Mouse (Mus musculus) spleen, postnatal 10 days (tissue): Measurements from ENCODE around the gene H2afz.
"Not testable (repeated sequence)": the region's sequence is repeated elsewhere in the genome, so short reads cannot be mapped to it uniquely, and the experiment has no call there.

Experiments used
- DNase-seq, 2 experiments: peaks; one replicate each; pipeline ENCODE4 v3.0.0; 2021 to 2022; ENCODE audit warnings: low spot score in 2 of 2

H2afz gene

DNA sequence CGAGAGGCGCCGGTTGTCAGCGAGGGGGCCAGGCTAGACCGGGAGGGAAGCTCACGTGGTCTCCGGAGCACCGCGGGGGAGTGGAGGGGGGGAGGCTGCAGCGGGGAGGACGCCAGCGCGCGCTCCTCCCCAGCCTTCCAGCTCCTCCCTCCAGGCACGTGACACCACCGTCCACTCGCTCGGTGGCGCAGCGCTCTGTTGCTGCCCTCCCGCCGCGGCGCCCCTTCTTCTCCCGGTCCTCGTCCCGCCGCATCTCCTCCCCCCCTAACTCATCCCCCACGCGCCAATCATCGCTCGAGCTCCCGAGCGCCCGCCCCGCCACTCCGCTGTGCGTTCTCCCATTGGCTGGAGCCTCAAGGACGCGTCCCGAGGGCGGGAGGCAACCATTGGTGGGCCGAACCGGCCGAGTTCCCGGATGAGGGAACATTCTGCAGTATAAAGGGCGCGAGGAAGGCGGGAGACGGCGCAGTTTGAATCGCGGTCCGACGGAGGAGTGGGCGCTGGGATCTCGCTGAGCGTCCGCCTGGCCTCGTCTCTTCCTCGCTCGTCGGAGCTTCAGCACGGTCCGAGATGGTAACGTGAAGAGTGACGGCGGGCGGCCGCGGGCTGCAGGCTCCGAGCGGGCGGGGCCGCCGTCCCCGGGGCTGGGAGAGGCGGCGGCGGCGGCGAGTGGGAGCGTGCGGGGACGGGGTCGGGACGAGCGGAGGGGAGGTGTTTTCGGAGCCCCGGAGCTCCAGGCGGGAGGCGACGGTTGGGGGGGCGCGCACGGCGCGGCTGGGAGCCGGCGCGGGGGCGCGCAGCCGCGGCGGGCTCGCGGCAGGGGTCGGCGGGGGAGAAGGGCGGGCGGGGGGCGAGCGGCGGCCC, at the start of gene H2afz:
Gene H2afz, plus strand, starts transcription at position 364 of the 864 bp plus-strand sequence.
- DNase-seq, result peak; percentile 96 to 98

DNA sequence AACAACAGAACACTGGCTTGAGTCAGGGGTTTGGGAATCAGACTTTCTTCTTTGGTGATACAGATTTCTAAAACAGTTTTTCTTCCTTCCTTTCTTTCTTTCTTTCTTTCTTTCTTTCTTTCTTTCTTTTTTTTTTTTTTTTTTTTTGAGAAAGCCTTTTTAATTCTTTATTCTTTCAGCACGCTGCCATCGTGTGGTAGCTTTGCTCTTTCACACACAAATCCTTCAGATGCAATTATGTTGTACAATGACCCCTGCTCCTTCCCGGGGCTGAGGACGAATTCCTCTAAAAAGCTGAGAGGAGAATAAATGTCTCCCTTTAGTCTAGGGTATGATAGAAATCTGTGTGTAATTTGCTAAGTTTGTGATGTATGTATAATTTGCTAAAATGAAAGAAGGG, 45.6 kb upstream of the H2afz start:
- DNase-seq, result no peak

DNA sequence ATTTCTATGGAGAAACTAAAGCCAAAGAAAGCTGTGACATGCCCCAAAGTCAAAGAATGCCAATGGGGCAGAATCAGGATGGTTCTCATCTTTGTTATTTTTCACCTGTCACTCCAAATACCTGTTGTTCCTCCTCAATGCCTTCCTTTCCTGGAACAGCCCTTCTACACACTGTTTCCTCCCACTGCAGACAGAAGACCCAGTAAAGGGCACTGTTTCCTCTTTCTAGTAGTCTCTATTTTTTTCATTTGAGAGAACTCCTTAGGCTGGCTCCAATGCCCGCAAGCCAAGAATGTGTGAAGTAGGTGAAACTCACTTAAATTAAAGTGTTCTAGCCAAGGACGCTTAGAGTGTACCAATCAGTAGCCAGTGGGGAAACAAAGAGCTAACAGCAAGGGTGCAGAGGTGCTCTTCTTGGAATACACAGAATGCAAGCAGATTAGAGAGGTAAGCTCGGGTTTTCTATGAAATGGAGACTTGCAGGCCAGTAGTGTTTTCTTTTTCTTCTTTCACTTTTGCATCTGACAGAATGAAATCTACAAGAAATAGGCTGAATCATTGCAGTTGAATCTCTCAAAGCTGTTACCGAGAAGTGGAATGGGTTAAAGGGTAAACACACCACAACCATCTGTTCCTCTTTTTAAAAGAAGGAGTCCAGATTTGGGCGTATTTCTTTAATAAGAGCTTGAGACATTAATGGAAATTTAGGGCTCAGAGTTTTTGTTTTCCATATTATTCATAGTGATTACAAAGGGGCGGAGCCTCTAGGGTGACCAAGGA, 43.4 kb upstream of the H2afz start:
- no peak for DNase-seq

DNA sequence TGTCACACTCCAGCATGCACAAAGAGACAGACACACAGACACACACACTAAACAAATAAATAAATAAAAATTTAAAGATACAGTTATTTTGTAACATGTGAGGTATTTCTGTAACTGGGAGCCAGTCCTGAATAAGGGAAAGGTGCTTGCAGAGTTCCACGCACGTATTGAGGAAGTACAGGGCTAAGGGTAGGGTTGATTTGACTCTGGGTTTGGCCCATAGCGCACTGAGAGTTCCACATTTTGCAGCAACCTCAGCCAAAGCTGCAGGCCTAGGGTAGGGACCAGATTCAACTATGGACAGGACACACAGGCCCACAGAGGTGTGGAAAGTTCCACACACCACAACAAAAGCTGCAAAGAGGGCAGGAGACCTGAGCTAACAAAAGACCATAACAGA, 41.0 kb upstream of the H2afz start:
- no peak for DNase-seq

DNA sequence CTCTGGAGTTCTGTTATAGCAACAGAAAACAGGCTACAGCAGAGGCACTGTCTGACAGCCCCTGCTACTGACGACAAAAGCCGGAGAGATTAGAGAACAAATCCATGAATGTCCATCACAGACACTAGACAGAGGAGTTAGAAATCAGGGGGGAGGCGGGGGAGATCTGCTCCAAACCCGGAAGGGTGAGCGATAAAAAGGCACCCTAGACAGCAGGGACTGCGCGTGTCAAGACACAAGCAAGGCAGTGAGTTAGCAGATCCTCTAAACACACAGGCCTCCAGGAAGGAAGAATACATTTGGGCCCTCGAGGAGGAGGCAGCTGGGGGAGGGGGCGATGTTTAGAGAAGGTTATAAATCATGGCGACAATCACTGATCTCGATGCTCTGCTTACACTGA, 36.6 kb upstream of the H2afz start:
- DNase-seq, result no peak

DNA sequence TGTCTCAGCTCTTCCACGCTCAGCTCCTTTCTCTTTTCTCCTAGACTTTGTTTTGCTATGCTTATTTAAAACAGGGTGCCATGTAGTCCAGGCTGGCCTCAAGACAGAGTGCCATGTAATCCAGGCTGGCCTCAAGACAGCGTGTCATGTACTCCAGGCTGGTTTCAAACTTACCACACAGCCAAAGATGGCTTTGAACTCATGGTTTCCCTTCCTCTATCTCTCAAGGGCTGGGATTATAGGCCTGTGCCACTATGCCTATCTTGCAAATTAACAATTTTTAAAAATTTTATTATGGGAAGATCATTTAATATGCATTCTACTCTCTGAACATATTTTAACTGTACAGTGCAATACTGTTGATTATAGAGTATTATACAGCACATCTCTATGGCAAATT, 33.1 kb upstream of the H2afz start:
- DNase-seq, result no peak

DNA sequence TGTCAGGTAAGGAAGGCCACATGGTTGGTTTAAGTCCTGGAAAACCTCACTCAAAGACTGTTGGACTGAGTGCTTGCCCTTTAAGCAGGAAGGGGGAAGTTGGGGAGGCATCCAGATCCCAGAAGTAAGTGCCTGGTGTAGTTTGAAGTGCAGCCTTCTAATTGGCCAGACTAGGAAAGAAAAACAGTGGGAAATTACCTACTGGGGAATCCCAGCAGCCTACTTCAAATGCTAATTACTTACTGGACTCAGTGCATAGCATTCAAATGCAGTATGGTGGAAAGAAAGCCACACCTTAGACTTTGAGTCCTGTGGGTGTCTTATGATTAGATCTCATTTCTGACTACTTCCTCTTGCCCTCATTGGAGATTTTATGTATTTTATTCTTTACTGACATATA, 31.2 kb upstream of the H2afz start:
- no peak for DNase-seq

DNA sequence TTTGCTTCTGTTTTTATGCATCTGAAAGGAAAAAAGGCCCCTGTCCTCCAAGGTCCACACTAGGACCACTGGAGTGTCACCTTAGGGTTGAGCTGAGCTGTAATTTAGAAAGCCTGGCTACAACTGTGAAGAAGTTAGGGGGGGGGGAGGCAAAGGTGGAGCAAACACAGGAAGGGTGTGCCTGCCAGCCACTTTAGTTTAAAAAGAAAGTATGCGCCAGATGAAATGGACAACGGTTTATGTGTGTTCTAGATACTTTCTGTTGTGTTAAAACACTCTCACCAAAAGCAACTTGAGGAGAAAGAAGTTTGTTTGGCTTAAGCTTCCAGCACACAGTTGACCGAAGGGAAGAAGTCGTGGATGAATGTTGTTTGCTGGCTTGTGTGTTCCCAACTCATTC, 30.6 kb upstream of the H2afz start:
- no peak for DNase-seq

DNA sequence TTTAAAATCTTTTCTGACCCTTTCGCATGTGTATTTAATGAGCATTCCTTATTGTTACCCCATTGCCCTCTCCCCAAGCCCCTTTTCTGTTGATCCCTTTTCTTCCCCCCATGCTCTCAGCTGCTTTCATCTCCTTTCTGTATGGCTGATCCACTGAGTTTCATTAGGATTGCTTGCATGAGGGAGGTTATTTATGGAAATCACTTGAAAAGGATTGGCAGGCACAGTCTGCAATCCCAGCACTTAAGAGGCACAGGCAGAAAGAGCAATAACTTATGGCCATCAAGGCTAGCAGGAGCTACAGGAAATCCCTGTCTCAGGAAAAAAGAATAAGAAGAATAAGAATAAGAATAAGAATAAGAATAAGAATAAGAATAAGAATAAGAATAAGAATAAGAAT, 27.7 kb upstream of the H2afz start:
- DNase-seq, result no peak

DNA sequence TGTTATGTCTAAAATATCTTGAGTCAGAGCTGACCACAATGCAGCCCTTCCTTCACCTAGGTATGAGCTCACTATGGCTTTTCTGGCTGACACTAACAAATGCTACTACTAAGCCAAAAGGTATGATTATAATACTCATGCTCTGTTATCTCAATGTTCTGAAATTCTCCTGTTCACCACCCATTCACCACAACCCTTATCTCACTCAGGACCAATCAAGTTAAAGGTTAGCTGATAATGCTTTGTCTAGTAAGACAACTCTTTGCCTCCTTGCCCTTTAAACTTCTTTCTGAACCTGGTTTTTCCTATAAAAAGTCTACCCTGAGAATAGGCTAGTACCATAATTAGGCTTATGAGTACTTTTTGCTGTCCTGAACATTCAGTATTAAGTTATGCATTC, 26.1 kb upstream of the H2afz start:
- no peak for DNase-seq

DNA sequence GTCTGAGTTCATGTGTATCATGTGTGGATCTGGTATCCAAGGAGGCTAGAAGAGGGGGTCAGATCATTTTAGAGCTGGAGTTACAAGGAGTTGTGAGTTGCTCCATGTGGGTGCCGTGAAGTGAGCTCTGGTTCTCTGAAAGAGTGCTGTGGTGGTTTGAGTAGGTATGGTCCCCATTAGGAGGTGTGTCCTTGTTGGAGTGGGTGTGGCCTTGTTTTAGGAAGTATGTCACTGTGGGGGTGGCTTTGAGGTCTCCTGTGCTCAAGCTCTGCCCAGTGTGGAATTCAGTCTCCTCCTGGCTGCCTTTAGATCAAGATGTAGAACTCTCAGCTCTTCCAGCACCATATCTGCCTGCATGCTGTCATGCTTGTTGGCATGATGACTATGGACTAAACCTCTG, 21.3 kb upstream of the H2afz start:
- DNase-seq, result no peak

DNA sequence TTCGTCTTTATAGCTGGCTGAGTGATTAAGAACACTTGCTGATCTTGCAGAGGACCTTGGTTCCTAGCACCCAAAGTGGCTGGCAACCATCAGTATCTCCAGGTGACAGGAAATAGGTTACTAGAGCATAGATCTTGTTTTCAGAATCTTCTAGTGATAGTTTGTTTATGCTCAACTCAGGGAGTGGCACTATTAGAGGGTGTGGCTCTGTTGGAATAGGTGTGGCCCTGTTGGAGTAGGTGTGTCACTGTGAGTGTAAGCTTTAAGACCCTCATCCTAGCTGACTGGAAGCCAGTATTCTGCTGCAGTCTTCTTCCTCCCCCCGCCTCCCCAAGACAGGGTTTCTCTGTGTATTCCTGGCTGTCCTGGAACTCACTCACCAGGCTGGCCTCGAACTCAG, 20.0 kb upstream of the H2afz start:
- DNase-seq, result peak in 1 of 2 experiments; percentile 25

DNA sequence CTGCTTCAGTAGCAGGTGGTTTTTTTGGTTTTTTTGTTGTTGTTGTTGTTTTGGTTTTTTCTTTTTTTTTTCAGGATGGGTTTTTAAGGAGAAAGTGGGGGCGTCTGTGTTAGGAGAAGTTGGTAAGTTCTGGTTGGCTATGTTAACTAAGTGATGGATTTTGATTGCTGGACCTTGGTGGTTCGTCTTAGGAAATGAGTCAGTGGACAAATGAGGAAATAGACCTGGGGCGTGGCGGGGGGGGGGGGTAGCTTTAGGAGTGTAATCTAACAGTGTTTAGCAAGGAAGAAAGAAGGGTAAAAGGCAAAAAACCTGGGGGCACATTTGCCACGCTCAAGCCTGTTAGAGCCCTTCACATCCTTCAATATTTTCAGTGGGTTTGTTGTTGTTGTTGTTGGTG, 17.7 kb upstream of the H2afz start:
- no peak for DNase-seq

DNA sequence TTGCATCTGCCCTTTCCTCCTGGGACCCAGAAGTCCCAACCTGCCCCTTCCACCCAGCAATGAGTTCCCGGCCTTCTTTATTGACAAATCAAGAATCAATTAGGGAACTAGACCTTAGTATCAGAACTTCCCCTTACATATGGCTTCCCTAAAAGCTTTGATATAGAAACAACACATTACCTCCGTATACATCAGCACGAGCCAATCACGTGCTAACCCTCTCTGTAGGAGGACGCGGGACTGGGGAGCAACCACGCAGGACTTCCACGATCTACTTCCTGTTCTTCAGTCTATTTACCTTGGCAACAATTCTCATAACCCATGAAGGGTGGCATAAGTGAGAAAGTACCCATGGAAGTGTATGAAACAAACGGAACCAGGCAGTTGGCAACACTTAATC, 15.9 kb upstream of the H2afz start:
- DNase-seq, result no peak

DNA sequence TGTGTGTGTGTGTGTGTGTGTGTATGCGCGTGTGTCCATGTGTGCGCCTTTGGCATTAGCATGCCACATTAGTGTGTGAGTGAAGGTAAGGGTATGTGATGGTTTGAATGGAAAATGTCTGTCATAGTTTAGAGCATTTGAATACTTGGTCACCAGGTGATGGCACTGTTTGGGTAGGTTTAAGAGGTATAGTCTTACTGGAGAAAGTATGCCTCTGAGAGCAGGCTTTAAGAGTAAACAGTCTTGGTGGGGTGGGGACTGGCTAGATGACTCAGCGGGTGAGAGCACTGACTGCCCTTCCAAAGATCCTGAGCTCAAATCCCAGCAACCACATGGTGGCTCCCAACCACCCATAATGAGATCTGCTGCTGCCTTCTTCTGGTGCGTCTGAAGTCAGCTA, 14.6 kb upstream of the H2afz start:
- DNase-seq, result no peak

DNA sequence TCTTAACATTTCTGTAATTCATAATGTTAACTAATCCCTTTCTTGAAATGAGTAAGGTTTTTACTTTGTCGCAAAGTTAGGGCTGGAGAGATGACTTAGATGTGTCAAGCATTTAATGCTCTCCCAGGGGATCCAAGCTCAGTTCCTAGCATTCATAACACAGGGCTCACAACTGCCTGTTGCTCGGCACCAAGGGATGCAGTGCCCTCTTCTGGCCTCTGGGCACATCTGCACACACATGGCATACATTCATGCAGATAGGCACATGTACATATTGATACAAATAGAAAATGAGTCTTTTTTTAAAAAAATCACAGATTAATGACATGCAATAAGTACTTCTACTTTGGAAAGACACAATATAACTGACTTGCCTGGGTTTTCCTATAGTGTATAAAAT, 13.1 kb upstream of the H2afz start:
- no peak for DNase-seq

DNA sequence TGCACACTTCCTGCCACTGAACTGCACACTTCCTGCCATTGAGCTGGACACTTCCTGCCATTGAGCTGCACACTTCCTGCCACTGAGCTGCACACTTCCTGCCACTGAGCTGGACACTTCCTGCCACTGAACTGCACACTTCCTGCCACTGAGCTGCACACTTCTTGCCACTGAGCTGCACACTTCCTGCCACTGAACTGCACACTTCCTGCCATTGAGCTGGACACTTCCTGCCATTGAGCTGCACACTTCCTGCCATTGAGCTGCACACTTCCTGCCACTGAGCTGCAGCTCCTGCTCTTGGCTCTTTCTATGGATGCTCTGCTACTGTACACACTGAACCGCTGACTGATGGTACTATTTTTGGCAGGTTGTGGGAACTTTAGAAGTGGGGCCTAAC, 11.3 kb upstream of the H2afz start:
- not testable (repeated sequence) for DNase-seq

DNA sequence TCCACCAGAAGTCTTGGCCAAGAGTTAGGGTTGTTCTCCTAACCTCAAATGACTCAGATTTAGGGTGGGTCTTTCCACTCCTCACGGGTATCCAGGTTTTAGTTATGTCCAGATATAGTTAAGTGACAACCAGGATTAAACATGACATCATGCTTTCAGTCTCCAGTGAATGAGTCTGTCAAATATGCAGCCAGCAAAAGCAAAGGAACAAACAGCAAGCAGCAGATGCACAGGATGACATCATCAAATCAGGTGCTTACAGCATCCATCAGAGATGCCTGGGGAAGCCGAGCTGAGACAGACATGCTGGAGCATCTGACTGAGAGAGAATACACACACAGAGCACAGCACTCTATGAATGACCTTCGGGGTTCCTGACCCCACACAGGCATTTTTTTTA, 9.0 kb upstream of the H2afz start:
- no peak for DNase-seq

DNA sequence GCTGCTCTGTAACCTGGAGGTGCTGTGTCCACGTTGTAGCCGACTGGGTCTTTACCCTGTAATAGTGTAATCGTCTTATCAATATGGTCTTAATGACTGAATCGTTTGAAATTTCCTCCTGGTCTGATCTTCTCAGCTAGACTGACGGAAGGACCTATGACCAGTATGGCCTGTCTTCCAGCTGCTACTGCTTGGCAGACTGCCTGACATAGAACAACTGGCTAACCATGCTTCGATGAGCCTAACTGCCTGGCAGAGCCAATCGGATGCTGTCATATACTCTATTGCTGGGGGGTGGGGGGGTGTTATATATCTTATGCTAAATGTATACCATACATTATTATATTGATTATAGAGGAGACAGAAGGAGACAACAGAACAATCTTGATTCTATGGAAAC, 8.2 kb upstream of the H2afz start:
- DNase-seq, result no peak

DNA sequence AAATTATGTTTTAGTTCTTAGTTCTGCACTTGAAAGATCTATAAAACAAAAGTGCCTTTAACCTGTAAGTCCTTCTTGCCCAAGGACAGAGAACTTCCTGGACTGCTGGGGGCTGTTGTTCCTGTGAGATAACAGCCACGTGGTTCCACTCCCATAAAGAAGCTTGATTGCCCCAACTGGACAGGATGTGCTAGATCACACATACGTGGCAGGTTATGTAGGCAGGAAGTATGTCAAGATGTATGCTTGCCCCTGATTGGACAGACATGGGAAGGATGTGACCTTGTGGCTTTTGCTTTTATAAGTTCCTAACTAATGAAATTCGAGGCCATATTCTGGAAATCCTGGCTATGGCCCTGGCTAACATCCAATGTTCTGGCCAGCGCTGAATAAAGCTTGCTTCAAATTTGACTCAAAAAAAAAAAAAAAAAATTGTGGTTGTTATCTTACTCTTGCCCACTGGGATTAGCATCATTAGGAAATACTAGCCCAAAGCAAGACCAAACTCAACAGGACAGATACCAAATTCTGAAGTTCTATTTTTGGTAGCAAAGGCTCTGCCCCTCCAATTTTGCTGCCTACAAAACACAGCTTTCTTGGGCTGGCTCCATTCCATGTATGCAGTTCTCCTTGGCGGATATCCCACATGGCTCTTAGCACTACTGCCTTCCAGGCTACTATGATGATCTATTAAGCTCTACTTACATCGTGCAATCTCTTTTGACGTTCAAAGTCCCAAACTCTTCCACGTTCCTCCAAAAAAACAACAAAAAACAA, 3.7 kb upstream of the H2afz start:
- no peak for DNase-seq

DNA sequence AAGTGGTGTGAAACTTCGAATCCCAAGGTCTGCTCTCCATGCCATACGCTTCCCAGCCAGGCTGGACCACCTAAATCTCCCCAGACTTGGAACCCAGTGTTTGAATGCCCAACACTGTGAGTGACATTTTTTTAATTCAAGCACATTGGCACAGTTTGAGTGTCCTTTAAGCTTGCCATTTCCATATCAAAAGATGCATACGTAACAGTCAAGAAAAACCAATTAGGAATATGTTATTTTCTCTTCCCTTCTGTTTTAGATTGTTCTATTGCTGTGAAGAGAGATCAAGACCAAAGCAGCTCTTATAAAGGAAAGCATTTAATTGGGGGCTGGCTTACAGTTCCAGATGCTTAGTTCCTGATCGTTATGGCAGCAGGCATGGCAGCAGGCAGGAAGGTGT, 2.9 kb upstream of the H2afz start:
- DNase-seq, result no peak

DNA sequence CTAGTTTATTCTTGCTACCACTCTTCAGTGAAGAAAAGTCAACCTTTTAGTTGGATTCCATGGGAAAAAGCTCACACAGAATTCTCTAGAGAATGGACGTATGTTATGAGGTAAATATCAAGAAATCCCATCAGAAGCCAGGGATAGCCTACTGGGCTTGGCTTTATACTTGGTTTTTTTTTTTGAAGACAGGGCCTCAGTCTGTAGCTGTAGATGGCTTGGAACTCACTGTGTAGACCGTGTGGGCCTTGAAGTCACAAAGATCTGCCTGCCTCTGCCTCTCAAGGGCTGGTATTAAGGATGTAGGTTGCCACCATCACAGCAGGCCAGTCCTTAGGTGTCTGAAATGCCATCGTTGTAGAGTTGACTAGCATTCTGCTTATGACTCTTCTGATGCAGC, 1.7 kb upstream of the H2afz start:
- no peak for DNase-seq
